Mouse (Mus musculus) midbrain, embryonic 12.5 days (tissue): ENCODE results near the gene S100a16. TPM values are rescaled to one million over a fixed set of nuclear protein-coding genes. Genes with fewer than 3 reads are reported as not detected.

Source experiments
- ATAC-seq: fragments of 200-750 bp; cut with Nextera tagmentation; 2 replicates; pipeline ENCODE4 v1.8.0; 2017; ENCODE audit warnings: low read depth, moderate TSS enrichment, moderate library complexity; ENCODE audit not compliant: low FRiP score
- H3K27ac ChIP-seq: fragments of 300-500 bp; sonication (generic); replicated peaks from 2 replicates; pipeline ENCODE4 v1.5.1; 2016; ENCODE audit warnings: mild to moderate bottlenecking
- H3K27me3 ChIP-seq: fragments of 300-500 bp; sonication (generic); 2 replicates; pipeline ENCODE4 v1.6.1; 2016; ENCODE audit warnings: mild to moderate bottlenecking
- H3K36me3 ChIP-seq: fragments of 300-500 bp; sonication (generic); 2 replicates; pipeline ENCODE4 v1.6.1; 2016
- H3K4me1 ChIP-seq: fragments of 300-500 bp; sonication (generic); 2 replicates; pipeline ENCODE4 v1.6.1; 2016
- H3K4me2 ChIP-seq: fragments of 300-500 bp; sonication (generic); replicated peaks from 2 replicates; pipeline ENCODE4 v1.6.1; 2016; ENCODE audit warnings: mild to moderate bottlenecking, moderate library complexity
- H3K4me3 ChIP-seq: fragments of 300-500 bp; sonication (generic); 2 replicates; pipeline ENCODE4 v1.5.1; 2016; ENCODE audit warnings: mild to moderate bottlenecking
- H3K9ac ChIP-seq: fragments of 300-500 bp; sonication (generic); replicated peaks from 2 replicates; pipeline ENCODE4 v1.6.1; 2016; ENCODE audit warnings: mild to moderate bottlenecking, moderate library complexity
- H3K9me3 ChIP-seq: fragments of 300-500 bp; sonication (generic); 2 replicates; pipeline ENCODE4 v1.6.1; 2016; ENCODE audit warnings: mild to moderate bottlenecking
- WGBS: fragments of 180-500 bp; shearing (Covaris S2); methylation state at CpG from one replicate; pipeline ENCODE4 v1.1.7; 2016; 5-methylcytosine and 5-hydroxymethylcytosine counted together
- polyA plus RNA-seq: library from polyadenylated mRNA; unstranded; fragments of >200 nt; fragmentation: Nextera tagmentation; extraction: Ambion mirVana; gene quantifications from 2 replicates; pipeline ENCODE4 v1.2.1, GENCODE M21; 2016

The S100a16 gene
- polyA plus RNA-seq, 1 experiment from 2014 or later: 41.9 TPM

GRCm38 (mm10) chr3:90526580-90526979 lies 10.5 kb upstream of the S100a16 start, which contains the start of gene S100a14:
TSS of gene S100a14 (plus strand) at chr3:90526856.
- no peak within 1 kb of the TSS for H3K27ac ChIP-seq
- no peaks in the 10 kb centered on the region for H3K9me3 ChIP-seq
- H3K36me3 ChIP-seq: no peaks in the 10 kb centered on the region
- no peaks in the 10 kb centered on the region for H3K4me1 ChIP-seq
- no peak within 1 kb of the TSS for H3K4me3 ChIP-seq
- ATAC-seq: no peak
- WGBS: 80% methylated on average over 5 of the region's 5 CpGs
- peaks cover 4% of the 10 kb centered on the region; the same call in 1 of the 2 replicates for H3K27me3 ChIP-seq
- no peak within 1 kb of the TSS for H3K4me2 ChIP-seq
- no peak within 1 kb of the TSS for H3K9ac ChIP-seq

DNA sequence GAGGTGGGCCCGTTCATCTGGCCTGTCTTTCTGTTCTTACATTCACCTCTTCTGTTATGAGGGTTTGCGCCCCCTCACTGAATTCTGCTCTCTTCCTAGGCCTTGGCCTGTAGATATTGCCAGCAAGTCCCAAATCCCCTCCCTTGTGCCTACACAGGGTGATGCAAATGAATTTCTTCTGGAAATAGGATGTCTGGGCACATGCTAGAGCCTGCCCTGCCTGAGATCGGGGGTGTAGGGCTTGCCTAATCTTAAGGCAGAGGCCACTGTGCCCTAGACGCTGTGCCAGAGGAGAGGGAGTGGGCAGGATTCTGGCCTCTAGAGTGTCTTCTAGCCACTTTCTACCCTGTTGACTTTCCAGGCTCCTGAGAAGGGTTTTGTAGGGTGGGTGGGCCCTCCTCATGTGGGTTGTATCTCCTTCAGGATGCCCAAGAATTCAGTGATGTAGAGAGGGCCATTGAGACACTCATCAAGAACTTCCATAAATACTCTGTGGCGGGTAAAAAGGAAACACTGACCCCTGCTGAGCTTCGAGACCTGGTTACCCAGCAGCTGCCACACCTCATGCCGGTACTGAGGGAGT lies 9.7 kb upstream of the S100a16 start:
- Histone ChIP-seq H3K27ac (no peak overlapping the region), H3K27me3 (peaks cover 4% of the 10 kb centered on the region; the same call in 1 of the 2 replicates), H3K4me1 (no peaks in the 10 kb centered on the region), H3K36me3 (no peaks in the 10 kb centered on the region), H3K4me3 (no peak overlapping the region), H3K9me3 (no peaks in the 10 kb centered on the region), H3K4me2 (no peak overlapping the region), H3K9ac (no peak overlapping the region)
- ATAC-seq: no peak
- WGBS: 88% methylated on average over 7 of the region's 7 CpGs

DNA sequence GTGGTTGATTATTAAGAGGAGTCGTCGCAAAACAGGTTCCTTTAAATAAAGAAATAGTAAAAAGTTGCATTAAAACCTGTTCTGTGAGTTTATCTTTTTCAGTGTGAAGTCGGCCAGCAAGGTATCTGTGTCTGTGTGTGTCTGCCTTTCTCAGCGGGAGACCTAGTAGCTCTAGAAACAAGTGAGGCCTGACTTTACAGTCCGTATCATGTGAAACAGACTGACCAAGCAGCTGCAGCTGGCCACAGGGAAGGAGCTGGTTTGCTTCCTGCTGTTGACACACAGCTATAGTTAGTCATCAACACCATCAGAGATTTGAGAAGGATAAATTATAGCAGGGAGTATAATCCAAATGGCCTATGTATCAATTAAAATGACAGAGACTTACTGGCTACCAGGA lies 5.3 kb upstream of the S100a16 start:
- H3K4me2 ChIP-seq: no peak overlapping the region
- H3K27ac ChIP-seq: no peak overlapping the region
- H3K27me3 ChIP-seq: peaks cover 5% of the 10 kb centered on the region; the same call in 1 of the 2 replicates
- H3K36me3 ChIP-seq: no peaks in the 10 kb centered on the region
- no peaks in the 10 kb centered on the region for H3K9me3 ChIP-seq
- 76% methylated on average over 5 of the region's 5 CpGs for WGBS
- H3K9ac ChIP-seq: no peak overlapping the region
- no peaks in the 10 kb centered on the region for H3K4me1 ChIP-seq
- ATAC-seq: no peak
- no peak overlapping the region for H3K4me3 ChIP-seq

DNA sequence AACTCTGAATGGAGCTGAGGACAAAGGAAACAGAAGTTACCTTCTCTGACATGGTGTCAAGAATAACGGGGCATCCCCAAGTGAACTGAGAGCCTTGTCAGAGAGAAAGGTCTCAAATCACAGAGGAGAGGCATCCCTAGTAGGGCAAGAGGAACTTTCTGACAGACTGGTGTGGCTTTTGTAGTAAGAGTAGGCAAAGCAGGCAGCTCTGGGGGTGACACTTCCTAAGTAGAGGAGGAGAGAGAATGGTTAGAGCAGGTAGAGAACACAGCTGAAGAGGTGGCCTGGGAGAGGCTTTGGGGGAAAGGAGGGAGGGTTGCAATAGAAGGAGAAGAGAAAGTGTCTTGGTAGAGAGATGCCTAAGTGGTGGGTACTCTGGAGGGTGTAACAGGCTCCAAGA lies 1.6 kb upstream of the S100a16 start:
- Histone ChIP-seq H3K9ac (no peak overlapping the region), H3K4me3 (no peak overlapping the region), H3K4me2 (no peak overlapping the region), H3K27me3 (peaks cover 5% of the 10 kb centered on the region; the same call in 1 of the 2 replicates), H3K27ac (no peak overlapping the region), H3K4me1 (0 out of 2 replicates have a peak, but pooled peaks cover under 1% of the 10 kb centered on the region), H3K9me3 (no peaks in the 10 kb centered on the region), H3K36me3 (no peaks in the 10 kb centered on the region)
- ATAC-seq: no peak
- 65% methylated on average over 1 of the region's 1 CpGs for WGBS

DNA sequence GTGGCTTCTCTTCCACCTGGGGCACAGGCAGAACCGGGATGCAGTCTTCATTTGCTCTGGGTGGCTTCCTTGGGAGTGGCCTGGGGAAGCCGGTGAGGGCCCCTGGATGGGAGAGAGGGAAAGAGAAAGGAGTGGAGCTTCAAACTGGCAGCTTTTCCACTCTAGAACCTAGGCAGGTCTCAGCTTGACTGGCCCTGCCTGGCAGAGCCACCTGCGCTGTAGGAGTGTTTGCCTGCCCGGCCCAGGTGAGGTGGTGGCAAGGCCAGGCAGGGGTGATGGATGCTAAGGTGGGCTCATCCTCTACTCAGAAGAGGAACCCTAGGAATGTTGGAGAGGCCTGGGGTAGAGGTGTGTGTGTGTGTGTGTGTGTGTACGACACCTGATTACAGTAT lies 847 bp downstream of the S100a16 start:
- Histone ChIP-seq H3K4me3 (no peak overlapping the region), H3K9me3 (no peaks in the 10 kb centered on the region), H3K36me3 (no peaks in the 10 kb centered on the region), H3K4me1 (peaks cover 11% of the 10 kb centered on the region), H3K9ac (no peak overlapping the region), H3K4me2 (no peak overlapping the region), H3K27ac (no peak overlapping the region), H3K27me3 (peaks cover 5% of the 10 kb centered on the region; the same call in 1 of the 2 replicates)
- WGBS: 84% methylated on average over 5 of the region's 5 CpGs
- ATAC-seq: no peak

DNA sequence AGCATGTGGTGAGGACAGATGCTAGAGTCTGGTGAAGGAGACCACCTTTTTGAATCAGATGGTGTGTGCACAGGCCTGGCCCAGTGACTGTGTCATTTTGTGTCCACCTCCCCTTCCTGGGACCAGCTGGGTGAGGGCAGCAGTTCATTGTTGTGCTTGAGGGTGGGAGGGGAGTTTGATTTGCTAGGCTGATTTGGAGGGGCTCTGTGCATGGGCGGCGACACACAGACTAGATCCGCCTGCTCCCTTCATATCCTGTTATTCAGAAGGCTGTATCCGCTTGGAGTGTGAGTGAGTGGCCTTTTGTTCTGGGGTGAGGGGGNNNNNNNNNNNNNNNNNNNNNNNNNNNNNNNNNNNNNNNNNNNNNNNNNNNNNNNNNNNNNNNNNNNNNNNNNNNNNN lies 3.9 kb downstream of the S100a16 start:
- peak; percentile 69 for ATAC-seq
- WGBS: 31% methylated on average over 4 of the region's 4 CpGs
- H3K9me3 ChIP-seq: no peaks in the 10 kb centered on the region
- H3K4me2 ChIP-seq: peak overlapping the region; percentile 21; the same call in 1 of the 2 replicates
- no peak overlapping the region for H3K27ac ChIP-seq
- peaks cover 11% of the 10 kb centered on the region for H3K4me1 ChIP-seq
- H3K36me3 ChIP-seq: no peaks in the 10 kb centered on the region
- no peak overlapping the region for H3K4me3 ChIP-seq
- peaks cover 5% of the 10 kb centered on the region; the same call in 1 of the 2 replicates for H3K27me3 ChIP-seq
- H3K9ac ChIP-seq: peak overlapping the region; percentile 44; the same call in 1 of the 2 replicates

GRCm38 (mm10) chr3:90549676-90550420 lies 12.8 kb downstream of the S100a16 start:
- WGBS: 66% methylated on average over 5 of the region's 5 CpGs
- H3K9ac ChIP-seq: no peak overlapping the region
- no peak overlapping the region for H3K4me2 ChIP-seq
- H3K9me3 ChIP-seq: no peaks in the 10 kb centered on the region
- H3K27me3 ChIP-seq: no peaks in the 10 kb centered on the region
- no peaks in the 10 kb centered on the region for H3K4me1 ChIP-seq
- no peaks in the 10 kb centered on the region for H3K36me3 ChIP-seq
- no peak for ATAC-seq
- H3K27ac ChIP-seq: no peak overlapping the region
- H3K4me3 ChIP-seq: no peak overlapping the region

DNA sequence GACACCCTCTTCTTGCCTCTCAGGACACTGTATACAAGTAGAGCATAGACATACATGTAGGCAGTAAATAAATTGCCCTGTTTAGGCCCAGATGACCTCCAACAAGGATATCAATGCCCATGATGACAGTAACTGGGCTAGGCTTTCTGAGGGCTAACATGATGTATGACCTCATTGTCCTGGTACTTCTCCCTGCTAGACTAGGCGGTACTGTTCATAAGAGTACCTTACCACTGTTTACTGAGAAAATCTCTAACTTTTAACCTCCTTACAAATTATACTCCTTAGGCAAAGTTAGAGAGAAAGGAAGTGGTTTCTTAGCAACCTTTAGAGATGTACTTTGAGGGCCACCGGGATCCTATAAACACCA lies 13.4 kb downstream of the S100a16 start:
- WGBS: 95% methylated on average over 2 of the region's 2 CpGs

DNA sequence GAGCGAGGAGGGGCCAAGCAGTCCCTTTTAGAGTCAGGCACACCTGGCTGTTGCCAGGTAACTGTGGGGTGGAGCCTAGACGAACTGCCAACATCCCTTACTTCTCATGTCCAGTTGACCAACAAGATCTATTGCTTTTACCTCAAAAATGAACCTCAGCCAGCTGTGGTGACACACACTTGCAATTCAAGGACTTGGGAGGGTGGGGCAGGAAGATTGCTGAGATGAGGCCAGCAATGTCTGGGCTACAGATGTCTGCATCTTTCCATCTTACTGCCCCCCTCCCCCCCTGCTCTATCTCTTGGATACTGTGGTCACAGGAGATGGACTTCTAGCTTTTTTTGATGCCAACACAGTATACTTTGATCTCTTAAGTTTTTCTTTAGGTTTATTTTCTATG lies 15.2 kb downstream of the S100a16 start:
- no peaks in the 10 kb centered on the region for H3K27me3 ChIP-seq
- H3K9ac ChIP-seq: no peak overlapping the region
- 96% methylated on average over 2 of the region's 2 CpGs for WGBS
- no peak overlapping the region for H3K27ac ChIP-seq
- peaks cover 4% of the 10 kb centered on the region; the same call in 1 of the 2 replicates for H3K4me1 ChIP-seq
- no peak overlapping the region for H3K4me2 ChIP-seq
- no peak for ATAC-seq
- no peak overlapping the region for H3K4me3 ChIP-seq
- H3K36me3 ChIP-seq: no peaks in the 10 kb centered on the region
- no peaks in the 10 kb centered on the region for H3K9me3 ChIP-seq

More for the DNA sequence above, 13.4 kb downstream of the S100a16 start:
- Histone ChIP-seq H3K36me3 (no peaks in the 10 kb centered on the region), H3K4me3 (no peak overlapping the region), H3K27ac (no peak overlapping the region), H3K4me1 (no peaks in the 10 kb centered on the region), H3K27me3 (no peaks in the 10 kb centered on the region), H3K4me2 (no peak overlapping the region), H3K9ac (no peak overlapping the region), H3K9me3 (no peaks in the 10 kb centered on the region)
- ATAC-seq: no peak

GRCm38 (mm10) chr3:90555954-90556353 lies 18.9 kb downstream of the S100a16 start:
- 32% methylated on average over 5 of the region's 5 CpGs for whole genome bisulfite sequencing
- H3K4me3 ChIP-seq: no peak overlapping the region
- 0 out of 2 replicates have a peak overlapping the region, but pooled peaks have one; percentile 12 for H3K27ac ChIP-seq
- H3K9me3 ChIP-seq: no peaks in the 10 kb centered on the region
- no peaks in the 10 kb centered on the region for H3K27me3 ChIP-seq
- no peaks in the 10 kb centered on the region for H3K36me3 ChIP-seq
- peaks cover 4% of the 10 kb centered on the region; the same call in 1 of the 2 replicates for H3K4me1 ChIP-seq
- ATAC-seq: peak; percentile 63
- no peak overlapping the region for H3K9ac ChIP-seq
- H3K4me2 ChIP-seq: no peak overlapping the region

GRCm38 (mm10) chr3:90560008-90560628 lies 23.1 kb downstream of the S100a16 start, which contains the start of gene S100a3:
TSS of gene S100a3 (plus strand) at chr3:90560578.
- ATAC-seq: no peak
- H3K27me3 ChIP-seq: no peaks in the 10 kb centered on the region
- H3K4me2 ChIP-seq: no peak within 1 kb of the TSS
- H3K27ac ChIP-seq: no peak within 1 kb of the TSS
- 85% methylated on average over 6 of the region's 6 CpGs for WGBS
- no peaks in the 10 kb centered on the region for H3K36me3 ChIP-seq
- no peak within 1 kb of the TSS for H3K9ac ChIP-seq
- no peak within 1 kb of the TSS for H3K4me3 ChIP-seq
- H3K9me3 ChIP-seq: no peaks in the 10 kb centered on the region
- peaks cover 4% of the 10 kb centered on the region; the same call in 1 of the 2 replicates for H3K4me1 ChIP-seq

DNA sequence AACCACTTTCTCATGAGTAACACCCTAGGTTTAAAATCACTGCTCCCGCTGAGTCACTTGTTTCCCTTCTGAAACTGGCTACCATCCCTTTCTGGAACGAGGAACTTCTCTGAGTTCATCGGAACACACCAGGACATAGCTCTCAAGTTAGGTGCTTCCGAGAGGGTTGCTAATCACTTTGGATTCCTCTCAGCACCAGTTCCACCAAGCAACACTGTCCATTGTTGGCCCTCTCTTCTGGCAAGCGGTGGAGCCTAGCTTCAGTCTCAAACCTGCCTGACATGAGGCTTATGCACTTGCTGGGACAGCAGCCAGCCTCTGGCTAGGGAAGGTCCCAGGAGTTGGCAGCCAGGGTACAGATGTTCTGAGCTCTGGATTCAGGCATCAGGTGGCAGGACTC lies 37.6 kb downstream of the S100a16 start:
- 90% methylated on average over 5 of the region's 5 CpGs for WGBS

More for the DNA sequence above, 37.6 kb downstream of the S100a16 start:
- no peak for ATAC-seq
- H3K36me3 ChIP-seq: no peaks in the 10 kb centered on the region
- H3K4me3 ChIP-seq: no peak overlapping the region
- no peaks in the 10 kb centered on the region for H3K4me1 ChIP-seq
- no peak overlapping the region for H3K9ac ChIP-seq
- no peak overlapping the region for H3K27ac ChIP-seq
- H3K27me3 ChIP-seq: no peaks in the 10 kb centered on the region
- H3K4me2 ChIP-seq: no peak overlapping the region
- H3K9me3 ChIP-seq: no peaks in the 10 kb centered on the region
